Mouse (Mus musculus): ENCODE results near the gene Stk36.

Stk36 gene

GRCm38 (mm10) chr1:74668371-74668770, 67.1 kb downstream of the Stk36 start:
- no peak for DNase-seq (ENCODE audit: low read depth, low spot score)

GRCm38 (mm10) chr1:74672731-74673130, 71.5 kb downstream of the Stk36 start:
- DNase-seq (ENCODE audit: low read depth, low spot score) = peak; percentile 53

GRCm38 (mm10) chr1:74676863-74677262, 75.6 kb downstream of the Stk36 start:
- no peak for DNase-seq (ENCODE audit: low read depth, low spot score)

GRCm38 (mm10) chr1:74677843-74678242, 76.6 kb downstream of the Stk36 start:
- no peak for DNase-seq (ENCODE audit: low read depth, low spot score)
